Mouse (Mus musculus): ENCODE results near the gene Rtn4ip1.
A peak's percentile ranks its signal among the peaks of the same experiment; 100 is the strongest.
"Not testable (repeated sequence)": the region's sequence is repeated elsewhere in the genome, so short reads cannot be mapped to it uniquely, and the experiment has no call there.

Rtn4ip1 gene

DNA sequence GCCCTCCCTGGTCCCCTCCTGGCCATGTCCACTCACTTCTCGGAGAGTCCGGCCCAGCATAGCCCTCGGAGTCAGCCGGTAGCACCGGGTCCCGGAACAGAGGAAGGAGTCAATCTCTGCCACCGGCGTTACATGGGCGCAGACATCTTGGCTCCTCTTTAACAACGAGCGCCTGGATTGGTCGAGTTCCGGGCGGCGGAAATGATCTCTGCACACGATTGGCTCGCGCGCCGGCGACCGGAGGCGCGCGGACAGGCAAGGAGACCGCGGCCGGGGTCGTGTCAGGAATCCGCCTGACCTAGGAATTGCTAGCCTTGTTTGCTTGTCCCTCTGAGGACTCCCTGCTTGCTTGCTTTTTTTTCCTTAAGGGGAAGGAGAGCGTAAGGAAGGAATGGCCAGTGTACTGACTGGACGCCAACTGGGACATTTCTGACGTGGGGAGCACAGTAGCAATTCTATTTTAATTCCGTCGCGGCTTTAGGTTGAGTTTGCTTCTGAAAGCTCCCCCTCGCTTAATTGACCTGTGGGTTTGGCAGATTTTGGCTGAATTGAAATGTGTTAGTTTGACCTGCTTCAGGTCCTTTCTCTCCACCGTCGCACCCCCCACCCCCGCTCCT is at the start of gene Rtn4ip1, which contains the start of gene Qrsl1:
Rtn4ip1 (plus strand) TSS at position 230 of the 617 bp plus-strand sequence.
Qrsl1 (minus strand) TSS at position 168 of the 617 bp plus-strand sequence.
- DNase-seq: peak; percentile 93 to 96

DNA sequence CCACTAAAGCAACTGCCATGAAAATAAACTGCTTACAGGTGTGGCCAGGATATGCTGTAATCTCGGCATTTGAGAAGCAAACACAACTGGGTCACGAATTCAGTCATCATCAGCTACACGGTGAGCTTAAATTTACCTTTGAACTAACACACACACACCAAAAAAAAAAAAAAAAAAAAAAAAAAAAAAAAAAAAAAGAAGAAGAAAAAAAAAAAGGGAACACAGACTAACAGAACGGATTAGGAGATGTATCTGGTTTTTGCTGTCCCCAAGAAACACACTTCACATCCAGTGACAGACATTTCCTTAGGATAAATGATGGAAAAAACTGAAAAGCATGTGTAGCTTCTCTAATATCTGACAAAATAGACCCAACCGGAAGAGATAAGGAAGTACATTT is 49.7 kb upstream of the Rtn4ip1 start:
- DNase-seq: no peak

DNA sequence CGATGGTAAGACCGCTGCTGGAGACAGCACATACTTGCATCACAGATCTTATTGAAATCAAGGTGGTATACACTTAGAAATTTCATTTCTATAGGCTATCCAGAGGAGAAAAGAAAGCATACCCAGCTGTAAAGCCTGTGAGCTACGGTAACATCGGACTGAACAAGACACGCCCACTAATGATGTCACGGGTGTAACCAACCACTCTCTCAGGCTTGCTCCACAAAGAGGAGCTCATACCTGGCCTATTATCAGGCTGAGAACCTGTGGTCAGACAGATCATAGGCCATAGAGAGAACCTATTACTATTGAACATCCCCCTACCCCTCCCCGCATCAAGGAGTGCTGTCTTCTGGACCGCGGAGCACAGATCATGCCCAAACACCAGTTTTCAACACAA is 45.7 kb upstream of the Rtn4ip1 start:
- no peak for DNase-seq

DNA sequence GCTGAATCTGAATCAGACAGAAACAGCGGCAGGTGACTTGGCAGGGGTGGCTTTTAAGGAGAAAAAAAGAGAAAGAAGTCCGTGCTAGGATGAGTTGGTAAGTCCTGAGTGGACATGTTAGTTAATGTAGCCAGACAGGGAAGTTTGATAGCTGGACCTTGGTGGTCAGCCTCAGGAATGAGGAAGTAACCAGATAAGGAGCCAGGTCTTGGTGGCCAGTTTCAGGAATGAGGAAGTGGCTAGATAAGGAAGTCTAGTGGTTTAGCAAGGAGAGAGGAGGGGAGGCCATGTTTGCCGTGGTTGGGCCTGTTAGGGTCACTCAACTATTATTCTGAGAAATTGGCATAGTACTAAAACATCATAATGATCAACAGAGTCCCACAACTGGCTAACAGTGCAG is 45.3 kb upstream of the Rtn4ip1 start:
- no peak for DNase-seq

DNA sequence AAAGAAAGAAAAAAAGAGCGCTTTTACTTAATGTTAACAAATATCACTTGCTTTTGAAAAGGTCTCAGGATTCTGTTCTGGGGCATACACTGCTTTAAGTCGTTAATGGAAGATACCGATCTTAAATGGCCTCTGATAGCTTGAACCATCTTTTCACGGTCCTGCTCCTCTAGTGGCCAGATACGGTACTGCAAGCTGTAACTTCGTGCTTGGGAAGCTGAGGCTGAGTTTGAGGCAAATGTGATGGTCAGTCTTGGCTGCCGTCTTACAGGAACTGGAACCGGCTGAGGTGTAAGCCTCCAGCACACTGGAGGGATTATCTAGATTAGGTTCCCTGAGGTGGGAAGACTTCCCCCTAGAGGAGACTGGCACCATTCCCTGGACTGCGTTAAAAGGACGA is 30.9 kb upstream of the Rtn4ip1 start:
- peak; percentile 14 to 18 for DNase-seq

DNA sequence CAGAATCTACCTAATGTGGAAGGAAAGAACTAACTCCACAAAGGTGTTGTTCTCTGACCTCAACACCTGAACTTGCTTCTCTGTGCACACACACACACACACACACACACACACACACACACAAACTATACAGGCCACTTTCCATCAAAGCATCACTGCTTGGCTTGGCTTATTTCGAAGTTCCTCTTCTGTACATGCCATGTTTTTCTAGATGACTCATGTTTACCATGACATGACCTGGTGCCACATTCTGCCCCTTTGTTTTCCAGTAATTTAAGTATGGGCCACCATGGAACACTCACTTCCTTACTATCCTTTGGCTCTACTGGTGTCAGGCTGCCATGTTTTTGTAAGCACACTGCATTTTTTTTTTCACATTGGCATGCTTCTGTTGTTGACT is 30.1 kb upstream of the Rtn4ip1 start:
- no peak for DNase-seq

DNA sequence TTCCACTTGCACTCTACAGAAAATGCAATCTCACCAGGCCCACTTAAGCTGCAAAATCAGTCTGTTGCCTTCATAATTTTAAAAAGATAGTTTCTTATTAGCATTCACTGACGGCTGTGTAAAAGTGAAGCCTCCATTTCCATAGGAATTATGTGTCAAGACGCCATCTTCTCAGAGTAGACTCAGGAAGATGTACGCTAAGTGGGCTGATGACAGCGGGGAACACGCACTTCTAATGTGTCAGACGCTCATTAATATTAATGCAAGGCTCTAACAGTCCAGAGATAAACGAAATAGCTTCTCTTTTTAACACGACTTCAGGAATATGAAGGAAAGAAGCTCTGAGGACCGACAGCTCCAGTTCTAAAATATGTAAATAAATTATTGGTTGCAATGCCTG is 13.9 kb upstream of the Rtn4ip1 start:
- no peak for DNase-seq

DNA sequence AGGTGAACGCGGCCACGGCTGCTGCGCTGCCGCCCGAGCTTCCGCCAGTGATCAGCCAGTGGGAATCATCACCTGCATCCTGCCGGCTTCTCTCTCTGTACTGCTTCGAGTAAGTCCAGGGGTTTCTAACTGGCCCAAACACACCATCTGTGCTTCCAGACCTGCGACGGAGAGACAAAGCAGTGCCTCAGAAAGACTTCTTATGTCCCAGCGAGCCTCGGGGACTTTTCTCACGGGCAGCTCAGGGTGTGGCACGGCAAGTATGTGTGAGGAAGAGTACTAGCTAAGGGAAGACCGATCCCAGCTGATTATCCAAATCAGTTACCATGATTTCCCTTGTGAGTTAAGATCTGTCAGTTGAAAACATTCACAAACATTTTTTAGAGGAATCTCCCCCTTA is 12.6 kb upstream of the Rtn4ip1 start:
- no peak for DNase-seq

DNA sequence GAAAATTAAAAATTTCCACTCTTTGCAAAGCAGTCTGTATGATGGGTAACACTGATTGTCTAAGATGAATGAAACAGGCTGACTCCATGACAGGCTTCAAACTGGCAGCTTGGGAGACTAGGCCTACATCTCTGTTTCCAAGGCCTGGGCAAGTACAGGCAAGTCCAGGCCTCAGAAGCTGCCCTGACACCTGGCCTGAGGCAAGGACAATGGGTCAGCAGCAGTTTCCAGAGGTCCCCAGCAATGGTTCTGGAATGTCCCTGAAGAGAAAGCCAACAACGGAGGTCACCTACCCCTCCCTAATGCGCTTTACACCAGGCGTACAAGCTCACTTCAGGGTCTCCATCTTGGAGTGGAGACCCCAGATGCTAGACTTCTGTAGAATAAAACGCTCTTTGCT is 8.6 kb upstream of the Rtn4ip1 start:
- DNase-seq: no peak

DNA sequence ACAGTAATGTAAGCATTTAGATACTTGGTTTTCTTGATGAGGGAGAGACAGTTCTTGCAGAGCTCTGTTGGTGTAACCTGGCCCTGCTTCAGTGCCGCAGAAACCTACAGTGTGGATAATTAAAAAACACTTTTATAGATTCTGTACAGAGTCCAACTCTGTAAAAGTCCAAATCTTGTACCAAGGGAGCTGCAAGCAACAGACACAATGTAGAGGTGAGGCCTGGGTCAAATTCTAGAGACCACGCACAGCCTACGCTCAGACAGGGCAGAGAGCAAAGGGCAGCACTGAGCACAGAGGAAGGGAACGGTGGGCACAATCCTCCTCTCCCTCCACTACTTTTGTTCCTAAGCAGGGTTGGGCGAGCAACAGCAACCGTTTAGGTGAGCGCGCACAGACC is 5.5 kb upstream of the Rtn4ip1 start:
- no peak for DNase-seq

DNA sequence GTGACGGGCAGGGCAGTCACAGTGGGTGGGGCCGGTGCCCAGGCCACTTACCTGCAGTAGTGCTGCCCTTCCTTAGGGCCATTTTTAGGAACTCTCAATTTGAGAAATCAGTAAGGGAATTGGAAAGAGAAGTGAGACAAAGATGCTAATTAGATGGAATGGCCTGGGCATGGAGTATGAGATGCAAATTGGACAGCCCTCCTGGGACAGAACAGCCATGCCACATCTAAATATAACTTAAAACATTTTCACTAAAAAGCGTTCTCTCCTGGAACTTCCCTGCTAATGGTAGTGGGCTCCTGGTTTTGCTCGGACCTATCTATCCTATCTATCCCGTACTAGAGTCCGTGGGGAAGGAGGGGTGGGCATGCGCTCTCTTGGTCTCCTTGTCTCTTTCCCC is 3.3 kb upstream of the Rtn4ip1 start:
- no peak for DNase-seq

DNA sequence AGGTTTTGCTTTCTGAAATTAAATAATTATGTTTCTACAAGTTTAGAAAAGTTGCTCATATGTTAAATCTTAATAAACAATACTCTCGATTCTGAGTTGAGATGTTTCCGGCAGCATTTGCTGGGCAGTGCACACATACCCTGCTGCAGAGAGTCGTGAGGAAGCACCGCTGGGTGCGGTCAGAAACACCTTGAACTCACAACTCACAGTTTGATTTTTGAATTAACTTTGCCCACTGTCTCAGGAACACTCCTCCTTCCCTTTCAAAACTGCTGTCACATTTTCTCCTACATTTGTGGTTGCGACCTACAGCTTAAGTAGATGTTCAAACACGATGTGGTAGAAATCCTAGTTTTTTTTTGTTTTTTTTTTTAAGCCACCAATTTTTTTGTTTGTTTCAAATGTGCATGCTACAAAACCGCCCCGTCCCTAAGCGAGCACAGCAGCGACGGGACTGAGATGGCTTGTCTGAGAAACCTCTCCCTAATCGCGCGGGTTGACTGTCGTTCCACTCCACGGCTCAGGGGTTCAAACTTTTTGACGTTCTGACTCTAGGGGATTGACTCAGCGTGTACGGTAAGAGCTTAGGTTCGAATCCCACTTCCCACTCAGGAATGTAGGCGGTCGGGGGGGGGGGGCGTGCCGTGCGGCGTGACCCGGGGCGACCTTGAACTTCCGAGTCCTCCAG is 580 bp upstream of the Rtn4ip1 start:
- DNase-seq: no peak

DNA sequence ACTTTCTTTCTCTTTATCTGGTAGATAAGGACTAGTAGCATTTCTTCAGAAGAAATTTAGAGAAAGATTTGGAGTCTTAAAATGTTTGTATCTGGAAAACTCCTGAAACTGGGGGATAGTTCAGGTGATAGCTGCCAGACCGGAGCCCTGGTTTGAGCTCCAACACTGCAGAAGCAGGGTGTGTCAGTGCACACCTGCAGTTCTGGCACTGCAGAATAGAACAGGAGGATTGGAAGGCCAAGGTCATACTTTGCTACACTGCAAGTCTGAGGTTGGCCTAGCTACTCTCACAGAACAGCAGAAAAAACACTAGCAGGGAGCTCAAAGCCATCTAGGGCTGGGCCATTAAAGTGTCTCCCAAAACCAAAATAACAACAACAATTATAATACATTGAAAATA is 3.0 kb downstream of the Rtn4ip1 start:
- DNase-seq: no peak

DNA sequence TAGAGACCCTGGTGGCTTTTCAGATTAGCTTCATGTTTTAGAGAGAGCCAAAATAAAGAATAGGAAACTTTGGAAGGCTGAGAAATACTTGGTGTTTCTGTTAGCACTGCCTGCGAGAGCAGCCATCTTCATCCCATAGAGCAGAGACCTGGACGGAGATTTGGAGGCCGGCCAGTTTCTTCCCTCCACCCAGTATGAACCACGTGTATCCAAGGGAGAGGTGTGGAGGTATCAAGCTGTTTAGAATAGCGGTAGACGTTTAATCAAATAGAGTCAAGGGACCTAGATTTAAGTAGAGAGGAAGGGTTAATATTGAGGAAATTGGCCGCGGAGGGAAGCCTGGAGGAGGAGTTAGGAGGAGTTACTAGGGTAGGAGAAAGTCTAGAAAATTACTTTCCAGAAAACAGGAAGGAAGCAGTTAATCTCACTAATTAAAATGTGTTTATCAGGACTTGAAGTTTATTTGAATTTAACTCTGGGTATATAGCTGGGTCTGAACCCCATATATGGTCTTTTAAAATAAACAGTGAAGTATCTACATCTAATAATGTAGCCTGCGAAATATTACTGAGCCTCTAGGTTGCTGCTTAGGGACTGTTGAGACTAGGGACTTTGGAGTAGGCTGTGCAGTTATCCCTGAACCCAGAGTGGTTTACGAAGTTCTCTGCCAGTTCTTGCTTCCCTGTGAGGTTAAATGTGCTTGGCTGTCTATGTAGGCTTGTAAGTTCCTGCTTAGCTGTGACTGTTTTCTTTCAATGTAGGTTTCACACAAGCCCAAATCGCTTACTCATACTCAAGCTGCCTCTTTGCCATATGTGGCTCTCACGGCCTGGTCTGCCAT is 8.6 kb downstream of the Rtn4ip1 start:
- DNase-seq: no peak

DNA sequence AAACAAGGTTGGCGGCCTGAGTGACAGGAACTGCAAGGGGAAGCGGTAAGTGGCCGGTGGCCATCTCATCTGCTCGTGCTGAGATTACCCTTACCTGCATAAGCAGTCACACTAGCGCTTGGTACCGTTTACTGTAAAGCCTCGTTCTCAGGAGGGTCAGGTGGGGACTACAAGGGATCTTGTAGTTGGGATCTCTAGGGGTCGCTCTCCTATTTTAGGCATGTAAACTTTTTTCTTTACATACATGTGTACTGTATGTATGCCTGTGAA is 9.2 kb downstream of the Rtn4ip1 start:
- DNase-seq: no peak

DNA sequence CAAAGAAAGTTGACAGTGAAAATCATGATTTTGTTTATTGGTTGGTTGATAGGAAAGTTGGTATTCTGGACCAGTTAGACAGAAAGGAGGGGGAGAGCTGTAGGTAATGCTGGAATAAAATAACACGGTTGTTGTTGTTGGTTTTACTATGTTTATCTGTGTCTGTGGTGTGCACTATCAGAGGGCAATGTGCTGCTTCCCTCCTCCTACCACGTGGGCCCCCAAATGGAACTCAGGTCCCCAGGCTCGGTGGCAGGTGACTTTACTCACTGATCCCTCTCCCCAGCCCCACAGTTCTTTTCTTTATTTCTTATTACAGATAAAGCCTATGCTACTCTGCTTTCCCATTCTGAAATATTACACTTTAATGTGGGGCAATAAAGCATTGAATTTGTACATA is 10.6 kb downstream of the Rtn4ip1 start:
- DNase-seq: no peak

DNA sequence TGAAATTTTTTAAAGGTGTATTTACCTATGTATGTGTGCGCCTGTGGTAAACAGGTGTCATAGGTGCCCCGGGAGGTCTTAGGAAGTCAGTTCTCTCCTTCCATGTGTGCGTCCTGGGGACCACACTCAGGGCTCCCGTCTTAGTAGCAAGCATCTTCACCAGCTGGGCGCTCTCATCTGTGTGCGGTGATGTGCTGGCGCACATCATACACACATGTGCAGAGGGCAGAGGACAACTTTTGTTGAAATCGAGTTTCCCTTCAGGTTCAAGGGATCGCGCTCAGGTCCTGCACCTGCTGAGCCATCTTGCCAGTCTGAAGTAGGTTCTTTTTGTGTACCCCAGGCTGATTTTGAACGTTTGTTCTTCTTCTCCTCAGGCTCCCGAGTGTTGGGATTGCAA is 14.6 kb downstream of the Rtn4ip1 start:
- DNase-seq: no peak

DNA sequence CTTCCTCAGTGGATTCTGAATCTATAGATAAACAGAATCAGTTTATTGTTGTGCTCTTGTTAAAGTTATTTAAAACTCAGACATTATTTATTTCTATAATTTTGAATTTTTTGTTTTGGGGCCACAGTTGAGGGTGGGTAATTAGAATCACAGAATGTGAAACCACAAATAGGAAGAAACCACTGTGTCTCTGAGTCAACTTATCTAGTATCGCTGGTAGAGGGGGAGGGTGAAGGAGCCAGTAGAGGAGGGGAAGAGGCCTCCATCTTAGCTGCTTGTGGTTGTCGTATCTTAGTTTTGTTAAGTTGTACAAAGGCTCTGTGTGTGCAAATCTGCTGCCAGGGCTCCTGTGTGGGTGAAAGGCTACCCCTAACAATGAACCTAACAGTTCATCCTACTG is 15.1 kb downstream of the Rtn4ip1 start:
- no peak for DNase-seq

DNA sequence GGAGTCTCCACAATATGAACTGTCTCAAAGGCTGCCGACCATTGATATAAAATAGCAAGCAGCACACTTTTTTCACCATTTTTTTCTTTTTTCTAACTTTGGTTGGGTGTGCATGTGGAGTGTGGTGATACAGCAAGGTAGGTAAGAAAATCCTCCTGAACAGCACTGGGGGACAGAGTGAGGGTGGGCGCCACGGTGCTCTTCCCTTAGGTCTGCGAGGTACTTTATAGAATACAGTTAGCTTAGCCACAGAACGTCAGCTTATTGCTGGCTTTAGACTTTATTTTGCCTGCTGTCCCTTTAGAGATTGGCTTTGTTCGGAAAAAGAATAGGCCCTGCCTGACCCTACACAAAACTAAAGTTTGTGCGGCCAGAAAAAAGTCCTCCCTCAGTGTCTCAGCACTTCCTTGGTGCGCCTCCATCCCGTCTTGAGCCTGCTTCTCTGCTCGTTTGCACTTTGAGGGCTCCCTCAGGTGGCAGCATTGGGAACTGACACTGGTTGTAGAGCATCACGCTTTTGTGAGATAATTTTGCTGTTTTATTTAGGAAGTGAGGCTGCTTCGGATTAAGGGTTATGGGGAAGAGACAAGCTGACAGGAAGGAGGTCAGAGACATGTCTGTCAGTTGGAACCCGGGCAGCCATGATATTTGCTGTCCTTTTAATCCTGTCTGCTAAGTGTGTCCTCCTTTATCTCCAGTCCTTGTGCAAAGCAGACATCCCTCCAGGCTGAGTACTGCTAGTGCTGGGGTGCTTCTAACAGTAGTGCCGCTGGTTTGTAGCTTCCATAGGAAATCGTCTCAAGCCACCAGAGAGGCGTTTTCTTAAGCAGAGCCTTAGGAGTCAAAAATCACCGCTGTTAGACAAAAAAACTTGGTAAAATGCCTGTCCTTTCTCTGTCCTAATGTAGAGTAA is 17.3 kb downstream of the Rtn4ip1 start:
- DNase-seq: peak; percentile 65 to 71

DNA sequence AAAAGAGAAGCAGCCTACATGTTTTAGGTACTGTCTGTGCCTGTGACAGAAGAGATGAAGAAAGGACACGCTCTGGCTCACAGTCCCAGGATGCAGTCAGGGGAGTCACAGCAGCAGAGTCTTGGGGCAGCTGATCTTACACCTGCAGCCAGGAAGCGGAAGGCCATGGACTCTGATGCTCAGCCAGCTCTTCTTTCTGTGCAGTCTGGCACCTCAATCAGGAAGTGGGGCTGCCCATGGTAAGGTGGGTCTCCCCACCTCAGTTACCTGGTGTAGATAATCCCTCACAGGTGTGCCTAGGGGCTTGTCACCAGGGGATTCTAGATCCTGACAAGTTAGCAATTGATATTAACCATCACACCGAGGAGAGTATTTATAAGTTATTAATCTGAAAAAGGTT is 21.5 kb downstream of the Rtn4ip1 start:
- no peak for DNase-seq

DNA sequence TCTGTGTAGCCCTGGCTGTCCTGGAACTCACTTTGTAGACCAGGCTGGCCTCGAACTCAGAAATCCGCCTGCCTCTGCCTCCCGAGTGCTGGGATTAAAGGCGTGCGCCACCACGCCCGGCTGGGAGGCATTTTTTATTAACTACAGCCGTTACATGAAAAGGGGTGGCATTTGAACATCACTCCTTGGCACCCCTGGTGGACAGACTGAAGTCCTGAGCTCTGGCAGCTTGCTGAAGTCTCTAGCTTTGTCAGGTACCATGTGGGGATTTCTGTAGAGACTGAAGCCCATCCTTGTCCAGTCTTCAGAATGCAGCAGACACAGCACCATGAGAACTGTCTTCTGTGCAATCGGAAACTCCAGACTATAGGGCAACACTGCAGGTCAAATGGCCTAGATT is 24.2 kb downstream of the Rtn4ip1 start:
- DNase-seq: not testable (repeated sequence)

DNA sequence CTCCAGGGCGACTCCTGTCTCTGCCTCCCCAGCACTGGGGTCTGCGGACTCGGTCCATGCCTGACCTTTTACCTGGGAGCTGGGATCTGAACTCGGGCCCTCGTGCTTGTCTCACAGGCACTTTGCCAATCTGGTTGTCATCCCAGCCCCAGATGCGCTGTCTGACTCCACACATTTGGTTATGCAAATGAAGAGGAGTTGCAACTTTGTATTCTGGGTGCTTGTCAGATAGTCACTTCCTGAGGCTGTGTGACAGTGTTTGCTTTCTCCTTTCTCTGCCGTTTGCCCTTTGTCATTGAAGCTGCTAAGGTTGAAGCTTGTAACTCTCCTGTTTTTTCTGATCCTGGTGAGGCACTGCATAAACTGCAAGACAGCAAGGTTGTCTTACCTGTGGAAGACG is 26.1 kb downstream of the Rtn4ip1 start:
- no peak for DNase-seq

DNA sequence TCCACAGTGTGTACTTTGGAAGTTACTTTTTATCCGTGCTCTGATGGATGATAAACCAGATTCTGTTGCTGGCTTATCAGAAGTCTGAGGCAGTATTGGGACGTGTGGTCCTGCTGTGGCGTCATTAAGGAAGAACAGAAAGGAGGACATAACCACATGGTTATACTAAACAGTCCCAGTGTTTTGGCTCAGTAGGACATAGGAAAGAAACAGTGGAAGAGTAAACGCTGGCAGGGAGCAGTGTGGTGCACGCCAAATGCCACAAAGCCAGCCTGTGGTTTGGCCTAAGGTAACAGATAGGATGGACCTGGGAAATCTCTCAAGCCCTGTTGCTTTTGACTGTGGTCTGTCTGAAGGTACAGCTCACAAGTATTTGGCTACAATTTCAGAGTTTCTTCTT is 27.0 kb downstream of the Rtn4ip1 start:
- peak; percentile 12 to 15 for DNase-seq

Data from cerebellum, postnatal 36 days (tissue).